Mouse (Mus musculus) ES-Bruce4 (cell line): ENCODE measurements around the gene Gm45521. TPM values are rescaled to one million over a fixed set of nuclear protein-coding genes. Genes with fewer than 3 reads are reported as not detected.
A peak's percentile ranks its signal among the peaks of the same experiment; 100 is the strongest.
"Not testable (repeated sequence)": the region's sequence is repeated elsewhere in the genome, so short reads cannot be mapped to it uniquely, and the experiment has no call there.

Experiments used
- H3K27ac ChIP-seq: 2 replicates; pipeline ENCODE4 v1.5.1; 2012; ENCODE audit warnings: low read length, inconsistent platforms; ENCODE audit not compliant: insufficient read depth
- H3K27me3 ChIP-seq: 2 replicates; pipeline ENCODE4 v1.6.1; 2012; ENCODE audit warnings: mild to moderate bottlenecking, low read length, inconsistent platforms; ENCODE audit not compliant: control insufficient read depth, poor library complexity, insufficient read depth, severe bottlenecking
- H3K36me3 ChIP-seq: 2 replicates; pipeline ENCODE4 v1.6.1; 2012; ENCODE audit warnings: inconsistent platforms, mild to moderate bottlenecking, low read length, moderate library complexity; ENCODE audit not compliant: control insufficient read depth, poor library complexity, insufficient read depth, severe bottlenecking
- H3K4me1 ChIP-seq: one replicate; pipeline ENCODE4 v1.8.1; 2011; ENCODE audit warnings: low read length; ENCODE audit not compliant: control insufficient read depth, insufficient read depth
- H3K4me3 ChIP-seq: 2 replicates; pipeline ENCODE4 v1.5.1; 2011; ENCODE audit warnings: low read depth, mild to moderate bottlenecking, low read length
- H3K9ac ChIP-seq: 2 replicates; pipeline ENCODE4 v1.6.1; 2012; ENCODE audit warnings: low read depth, mild to moderate bottlenecking, inconsistent platforms; ENCODE audit not compliant: poor library complexity, severe bottlenecking
- H3K9me3 ChIP-seq: replicated peaks from 2 replicates; pipeline ENCODE4 v1.6.1; 2012; ENCODE audit warnings: mild to moderate bottlenecking, low read length, inconsistent platforms; ENCODE audit not compliant: control insufficient read depth, poor library complexity, insufficient read depth, severe bottlenecking
- CTCF ChIP-seq: IDR thresholded peaks from one replicate; pipeline ENCODE4 v1.8.1; 2011; ENCODE audit warnings: low read depth, low read length
- EP300 ChIP-seq: IDR thresholded peaks from 2 replicates; pipeline ENCODE4 v1.6.1; 2011; ENCODE audit warnings: low read depth, low read length; ENCODE audit not compliant: insufficient read depth
- POLR2A ChIP-seq: IDR thresholded peaks from one replicate; pipeline ENCODE4 v1.8.1; 2011; ENCODE audit warnings: low read length; ENCODE audit not compliant: insufficient read depth
- polyA plus RNA-seq: library from polyadenylated mRNA; stranded (reverse); fragments of >200 nt; gene quantifications from 2 replicates; pipeline ENCODE4 v1.2.4, GENCODE M21; 2011; ENCODE audit warnings: low read depth; ENCODE audit not compliant: missing spikeins, insufficient read depth, insufficient read length

Gene Gm45521
- polyA plus RNA-seq, 1 experiment: 0.91 TPM

GRCm38 (mm10) chr14:8003093-8003670 is 46.1 kb downstream of the Gm45521 start:
- Histone ChIP-seq H3K36me3 (no peaks in the 10 kb centered on the region), H3K9me3 (no peaks in the 10 kb centered on the region), H3K9ac (peak overlapping the region; percentile 34), H3K4me1 (no peaks in the 10 kb centered on the region), H3K27me3 (peaks cover 5% of the 10 kb centered on the region), H3K27ac (no peak overlapping the region), H3K4me3 (peak overlapping the region; percentile 88)
- no peak for TF ChIP-seq POLR2A
- TF ChIP-seq EP300: no peak
- no peak for TF ChIP-seq CTCF

GRCm38 (mm10) chr14:8003727-8004670 is 46.9 kb downstream of the Gm45521 start:
- Histone ChIP-seq H3K4me1 (no peaks in the 10 kb centered on the region), H3K4me3 (peak overlapping the region; percentile 88), H3K27ac (no peak overlapping the region), H3K27me3 (peaks cover 5% of the 10 kb centered on the region), H3K9ac (no peak overlapping the region), H3K9me3 (no peaks in the 10 kb centered on the region), H3K36me3 (no peaks in the 10 kb centered on the region)
- TF ChIP-seq POLR2A (no peak), EP300 (no peak), CTCF (no peak)

GRCm38 (mm10) chr14:8006061-8006460 is 49.0 kb downstream of the Gm45521 start:
- H3K4me3 ChIP-seq, H3K36me3 ChIP-seq, H3K27ac ChIP-seq, H3K27me3 ChIP-seq, H3K9me3 ChIP-seq, H3K4me1 ChIP-seq, H3K9ac ChIP-seq: not testable (repeated sequence)

GRCm38 (mm10) chr14:8007084-8007483 is 50.0 kb downstream of the Gm45521 start:
- Histone ChIP-seq H3K4me3 (no peak overlapping the region), H3K4me1 (no peaks in the 10 kb centered on the region), H3K9ac (no peak overlapping the region), H3K27me3 (peaks cover 3% of the 10 kb centered on the region), H3K9me3 (no peaks in the 10 kb centered on the region), H3K27ac (no peak overlapping the region), H3K36me3 (no peaks in the 10 kb centered on the region)
- TF ChIP-seq EP300 (no peak), POLR2A (no peak), CTCF (no peak)

- H3K27ac ChIP-seq: no peak overlapping the region
These were observed 50.4 kb downstream of the Gm45521 start for GRCm38 (mm10) chr14:8007486-8007885.

GRCm38 (mm10) chr14:8007923-8008322 is 50.8 kb downstream of the Gm45521 start:
- Histone ChIP-seq H3K4me1 (peaks cover 2% of the 10 kb centered on the region), H3K27ac (no peak overlapping the region), H3K9ac (no peak overlapping the region), H3K36me3 (no peaks in the 10 kb centered on the region), H3K27me3 (no peaks in the 10 kb centered on the region), H3K9me3 (no peaks in the 10 kb centered on the region), H3K4me3 (no peak overlapping the region)
- TF ChIP-seq EP300 (no peak), POLR2A (no peak), CTCF (no peak)

More at GRCm38 (mm10) chr14:8007486-8007885, 50.4 kb downstream of the Gm45521 start:
- H3K4me3 ChIP-seq: no peak overlapping the region
- TF ChIP-seq CTCF (no peak), POLR2A (no peak), EP300 (no peak)
- no peaks in the 10 kb centered on the region for H3K27me3 ChIP-seq
- no peak overlapping the region for H3K9ac ChIP-seq
- no peaks in the 10 kb centered on the region for H3K4me1 ChIP-seq
- no peaks in the 10 kb centered on the region for H3K36me3 ChIP-seq
- no peaks in the 10 kb centered on the region for H3K9me3 ChIP-seq

Other genes starting within 250 kb of the Gm45521 start
- not detected in 2 replicates for gene Gm26661, start 165.7 kb upstream of the Gm45521 start, polyA plus RNA-seq
- gene Flnb, start 139.3 kb upstream of the Gm45521 start, polyA plus RNA-seq: 326 and 328 TPM in 2 replicates
- 0.27 and 0.30 TPM in 2 replicates for gene Dnase1l3, start 37.3 kb downstream of the Gm45521 start, polyA plus RNA-seq
- gene Abhd6, start 45.6 kb downstream of the Gm45521 start, polyA plus RNA-seq: 12.6 and 14.9 TPM in 2 replicates
- gene Rpp14, start 123.1 kb downstream of the Gm45521 start, polyA plus RNA-seq: 40.5 and 47.1 TPM in 2 replicates
- gene Pxk, start 140.9 kb downstream of the Gm45521 start, polyA plus RNA-seq: 19.8 and 24.2 TPM in 2 replicates
- gene Pdhb, start 215.7 kb downstream of the Gm45521 start, polyA plus RNA-seq: 167 and 168 TPM in 2 replicates